Mouse (Mus musculus) midbrain, postnatal 0 days (tissue): Measurements from ENCODE around the gene Krt16. TPM values are rescaled to one million over a fixed set of nuclear protein-coding genes. Genes with fewer than 3 reads are reported as not detected.
"Not testable (repeated sequence)": the region's sequence is repeated elsewhere in the genome, so short reads cannot be mapped to it uniquely, and the experiment has no call there.

ENCODE experiments used
- ATAC-seq: fragments of 200-750 bp; cut with Nextera tagmentation; 2 replicates; pipeline ENCODE4 v1.8.0; 2017; ENCODE audit warnings: moderate number of reproducible peaks, mild to moderate bottlenecking, moderate TSS enrichment, moderate library complexity; ENCODE audit not compliant: low FRiP score
- DNase-seq: peaks from one replicate; pipeline ENCODE4 v3.0.0-alpha.2; 2015; ENCODE audit warnings: low spot score
- H3K27ac ChIP-seq: fragments of 300-500 bp; sonication (generic); 2 replicates; pipeline ENCODE4 v1.5.1; 2014; ENCODE audit warnings: low read depth, mild to moderate bottlenecking, low read length, mixed read lengths
- H3K27me3 ChIP-seq: fragments of 300-500 bp; sonication (generic); 2 replicates; pipeline ENCODE4 v1.6.1; 2014; ENCODE audit warnings: low read length, control low read depth, mixed read lengths; ENCODE audit not compliant: insufficient read depth
- H3K36me3 ChIP-seq: fragments of 300-500 bp; sonication (generic); 2 replicates; pipeline ENCODE4 v1.6.1; 2014; ENCODE audit warnings: low read length, control low read depth, mixed read lengths; ENCODE audit not compliant: insufficient read depth
- H3K4me1 ChIP-seq: fragments of 300-500 bp; sonication (generic); 2 replicates; pipeline ENCODE4 v1.6.1; 2014; ENCODE audit warnings: mild to moderate bottlenecking, control low read depth, antibody characterized with exemption, low read length, mixed read lengths; ENCODE audit not compliant: insufficient read depth
- H3K4me2 ChIP-seq: fragments of 300-500 bp; sonication (generic); 2 replicates; pipeline ENCODE4 v1.6.1; 2014; ENCODE audit warnings: low read depth, mild to moderate bottlenecking, low read length, mixed read lengths; ENCODE audit not compliant: poor library complexity, severe bottlenecking
- H3K4me3 ChIP-seq: fragments of 300-500 bp; sonication (generic); 2 replicates; pipeline ENCODE4 v1.5.1; 2014; ENCODE audit warnings: low read depth, mild to moderate bottlenecking, low read length, moderate library complexity
- H3K9ac ChIP-seq: fragments of 300-500 bp; sonication (generic); replicated peaks from 2 replicates; pipeline ENCODE4 v1.6.1; 2014; ENCODE audit warnings: mild to moderate bottlenecking, low read length, moderate library complexity, mixed read lengths; ENCODE audit not compliant: poor library complexity, severe bottlenecking
- H3K9me3 ChIP-seq: fragments of 300-500 bp; sonication (generic); 2 replicates; pipeline ENCODE4 v1.6.1; 2016; ENCODE audit warnings: low read length, control low read depth
- CTCF ChIP-seq: IDR thresholded peaks from 2 replicates; pipeline ENCODE4 v1.5.1; 2016; ENCODE audit warnings: antibody characterized with exemption, mild to moderate bottlenecking
- WGBS: fragments of 180-500 bp; shearing (Covaris S2); extraction: QIAGEN DNeasy Blood & Tissue Kit; methylation state at CpG from one replicate; pipeline ENCODE4 v1.1.7; 2014; 5-methylcytosine and 5-hydroxymethylcytosine counted together
- polyA plus RNA-seq: library from polyadenylated mRNA; unstranded; fragments of >200 nt; fragmentation: Nextera tagmentation; extraction: Ambion mirVana; gene quantifications from 2 replicates; pipeline ENCODE4 v1.2.1, GENCODE M21; 2015
- total RNA-seq: library from RNA; depleted of rRNA; stranded (reverse); fragments of >200 nt; gene quantifications from 2 replicates; pipeline ENCODE4 v1.2.3, GENCODE M21; 2014

Krt16 gene
- total and polyA plus RNA-seq, 2 experiments from 2014 or later: not detected

- no peak for TF ChIP-seq CTCF
- ATAC-seq: no peak
- no peak within 1 kb of the TSS for H3K4me2 ChIP-seq
- H3K4me1 ChIP-seq: no peaks in the 10 kb centered on the region
- no peak within 1 kb of the TSS for H3K27ac ChIP-seq
- 84% methylated on average over 20 of the region's 21 CpGs for WGBS
- H3K36me3 ChIP-seq: no peaks in the 10 kb centered on the region
- no peak within 1 kb of the TSS for H3K4me3 ChIP-seq
- H3K9ac ChIP-seq: no peak within 1 kb of the TSS
- H3K27me3 ChIP-seq: no peaks in the 10 kb centered on the region
- DNase-seq: no peak
- no peaks in the 10 kb centered on the region for H3K9me3 ChIP-seq
These were observed 12.0 kb upstream of the Krt16 start, which contains the start of gene Krt17 for GRCm38 (mm10) chr11:100260514-100261234. Gene Krt17, minus strand, starts transcription at chr11:100261029.

DNA sequence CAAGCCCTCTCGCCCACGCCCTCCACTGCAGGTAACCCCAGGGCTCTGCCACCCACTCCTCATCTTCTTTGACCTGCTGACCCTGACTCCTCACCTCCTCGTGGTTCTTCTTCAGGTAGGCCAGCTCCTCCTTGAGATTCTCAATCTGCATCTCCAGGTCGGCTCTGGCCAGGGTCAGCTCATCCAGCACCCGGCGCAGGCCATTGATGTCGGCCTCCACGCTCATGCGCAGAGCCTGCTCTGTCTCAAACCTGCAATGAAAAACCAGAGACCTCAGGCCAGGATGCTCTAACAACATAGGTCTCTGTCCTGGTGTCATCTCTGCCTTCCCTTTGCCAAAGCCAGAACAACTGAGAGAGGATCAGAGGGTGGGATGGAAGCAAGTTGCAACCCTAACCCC, 10.4 kb upstream of the Krt16 start:
- 91% methylated on average over 9 of the region's 9 CpGs for WGBS
- no peak for ATAC-seq

DNA sequence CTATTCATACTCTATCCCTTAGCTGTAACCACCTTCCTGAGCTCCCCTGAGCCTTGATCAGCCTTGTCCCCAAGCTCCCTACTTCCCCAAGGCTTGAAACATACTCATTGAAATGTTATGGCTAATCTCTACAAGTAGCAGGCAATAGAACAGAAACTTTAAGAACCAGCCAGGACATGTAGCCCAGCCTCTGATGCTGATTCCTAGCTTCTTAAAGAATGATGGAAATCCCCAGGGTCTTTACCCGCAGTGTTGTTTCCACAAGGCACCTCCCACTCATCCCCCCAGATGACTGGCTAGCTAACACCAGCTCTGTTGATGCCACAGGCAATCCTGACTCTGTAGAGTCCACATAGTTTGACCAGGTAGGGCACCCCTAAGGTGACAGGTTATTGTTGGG, 9.3 kb upstream of the Krt16 start:
- 86% methylated on average over 1 of the region's 1 CpGs for WGBS

More for the DNA sequence above, 10.4 kb upstream of the Krt16 start:
- no peak overlapping the region for H3K4me3 ChIP-seq
- H3K4me2 ChIP-seq: no peak overlapping the region
- DNase-seq: no peak
- H3K36me3 ChIP-seq: no peaks in the 10 kb centered on the region
- H3K9ac ChIP-seq: no peak overlapping the region
- no peaks in the 10 kb centered on the region for H3K4me1 ChIP-seq
- H3K27ac ChIP-seq: no peak overlapping the region
- no peak for TF ChIP-seq CTCF
- H3K27me3 ChIP-seq: no peaks in the 10 kb centered on the region
- H3K9me3 ChIP-seq: no peaks in the 10 kb centered on the region

DNA sequence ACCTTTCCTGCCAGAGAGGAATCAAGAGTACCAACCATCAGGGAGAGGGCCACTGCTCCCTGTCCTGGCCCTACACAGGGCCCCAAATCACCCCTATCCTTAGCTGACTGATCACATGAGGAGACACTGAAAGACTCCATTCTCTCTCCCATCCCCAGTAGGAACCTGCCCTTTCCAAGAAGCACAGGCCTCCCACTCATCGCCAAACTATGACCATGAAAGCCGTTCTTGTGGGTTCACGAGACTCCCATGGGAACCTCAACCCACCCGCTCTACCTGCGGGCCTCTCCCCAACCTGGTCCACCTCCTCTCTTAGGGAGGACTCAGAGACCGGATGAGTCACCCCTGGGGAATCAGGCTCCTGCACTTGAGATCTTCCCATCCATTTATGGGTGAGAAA, 6.8 kb upstream of the Krt16 start:
- Histone ChIP-seq H3K36me3 (no peaks in the 10 kb centered on the region), H3K27me3 (no peaks in the 10 kb centered on the region), H3K9me3 (no peaks in the 10 kb centered on the region), H3K27ac (no peak overlapping the region), H3K4me1 (no peaks in the 10 kb centered on the region), H3K4me2 (no peak overlapping the region), H3K9ac (no peak overlapping the region), H3K4me3 (no peak overlapping the region)
- no peak for TF ChIP-seq CTCF
- no peak for DNase-seq
- ATAC-seq: no peak
- 95% methylated on average over 6 of the region's 6 CpGs for WGBS

More for the DNA sequence above, 9.3 kb upstream of the Krt16 start:
- H3K27ac ChIP-seq: no peak overlapping the region
- no peak overlapping the region for H3K9ac ChIP-seq
- H3K4me3 ChIP-seq: no peak overlapping the region
- H3K27me3 ChIP-seq: no peaks in the 10 kb centered on the region
- H3K4me2 ChIP-seq: no peak overlapping the region
- ATAC-seq (no peak), DNase-seq (no peak)
- H3K9me3 ChIP-seq: no peaks in the 10 kb centered on the region
- H3K4me1 ChIP-seq: no peaks in the 10 kb centered on the region
- no peak for TF ChIP-seq CTCF
- H3K36me3 ChIP-seq: no peaks in the 10 kb centered on the region

GRCm38 (mm10) chr11:100254360-100255090, 5.8 kb upstream of the Krt16 start:
- Histone ChIP-seq H3K9ac (no peak overlapping the region), H3K27me3 (no peaks in the 10 kb centered on the region), H3K27ac (no peak overlapping the region), H3K4me3 (no peak overlapping the region), H3K4me1 (no peaks in the 10 kb centered on the region), H3K9me3 (no peaks in the 10 kb centered on the region), H3K4me2 (no peak overlapping the region), H3K36me3 (no peaks in the 10 kb centered on the region)
- no peak for TF ChIP-seq CTCF
- DNase-seq (no peak), ATAC-seq (no peak)
- 73% methylated on average over 5 of the region's 5 CpGs for WGBS

DNA sequence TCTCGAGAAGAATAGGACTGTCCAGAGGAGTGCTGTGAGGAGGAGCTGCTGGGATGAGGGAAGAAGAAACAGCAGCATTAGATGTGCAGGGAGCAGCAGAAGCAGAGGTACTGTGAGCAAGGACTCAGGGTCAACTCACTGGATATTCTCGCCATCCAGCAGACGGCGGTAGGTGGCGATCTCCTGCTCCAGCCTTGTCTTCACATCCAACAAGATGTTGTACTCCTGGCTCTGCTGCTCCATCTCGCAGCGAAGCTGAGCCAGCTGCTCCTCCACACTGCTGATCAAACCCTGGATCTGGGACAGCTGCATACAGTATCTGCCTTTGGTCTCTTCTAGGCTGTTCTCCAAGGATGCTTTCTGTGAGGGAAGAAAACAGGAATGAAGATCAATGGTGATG, 2.2 kb downstream of the Krt16 start:
- H3K4me1 ChIP-seq, H3K27ac ChIP-seq, H3K9me3 ChIP-seq, ATAC-seq, H3K9ac ChIP-seq, H3K27me3 ChIP-seq, H3K4me2 ChIP-seq, H3K4me3 ChIP-seq, DNase-seq, H3K36me3 ChIP-seq: not testable (repeated sequence)
- WGBS: 76% methylated on average over 7 of the region's 7 CpGs

DNA sequence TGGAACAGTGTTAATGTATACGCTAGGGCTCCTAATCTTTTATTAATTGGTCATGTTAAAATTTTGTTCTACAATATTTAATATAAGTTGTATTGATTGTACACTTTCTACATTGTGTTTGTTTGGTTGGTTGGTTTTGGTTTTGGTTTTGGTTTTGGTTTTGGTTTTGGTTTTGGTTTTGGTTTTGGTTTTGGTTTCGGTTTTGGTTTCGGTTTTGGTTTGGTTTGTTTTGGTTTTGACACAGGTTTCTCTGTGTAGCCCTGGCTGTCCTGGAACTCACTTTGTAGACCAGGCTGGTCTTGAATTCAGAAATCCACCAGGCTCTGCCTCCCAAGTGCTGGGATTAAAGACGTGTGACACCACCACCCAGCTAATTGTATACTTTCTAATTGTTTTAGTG, 8.4 kb downstream of the Krt16 start:
- not testable (repeated sequence) for H3K4me1 ChIP-seq, ATAC-seq, H3K4me2 ChIP-seq, H3K9ac ChIP-seq, H3K27ac ChIP-seq, H3K36me3 ChIP-seq, H3K27me3 ChIP-seq, H3K4me3 ChIP-seq, DNase-seq, H3K9me3 ChIP-seq
- 88% methylated on average over 4 of the region's 4 CpGs for WGBS
